Mouse (Mus musculus): ENCODE measurements at regions not wholly inside any gene's neighbourhood (a gene's known extent, or its start where the extent isn't known, plus 50 kb on each side); places are given as distances from the start of the nearest gene placed in this dataset.

GRCm38 (mm10) chr8:96409601-96410000 is 521.3 kb upstream of the Got2 start:
- TF ChIP-seq POLR2A (IDR thresholded peaks at IDR 0.05; ENCODE audit: control insufficient read depth, low read depth, low read length) = no peak
- TF ChIP-seq CTCF (IDR thresholded peaks at IDR 0.05; ENCODE audit: control insufficient read depth, insufficient read depth, insufficient replicate concordance, low read depth, low read length) = no peak

All from testis, adult 2 months (tissue).